Mouse (Mus musculus): ENCODE measurements at regions not wholly inside any gene's neighbourhood (a gene's known extent, or its start where the extent isn't known, plus 50 kb on each side); places are given as distances from the start of the nearest gene placed in this dataset.

DNA sequence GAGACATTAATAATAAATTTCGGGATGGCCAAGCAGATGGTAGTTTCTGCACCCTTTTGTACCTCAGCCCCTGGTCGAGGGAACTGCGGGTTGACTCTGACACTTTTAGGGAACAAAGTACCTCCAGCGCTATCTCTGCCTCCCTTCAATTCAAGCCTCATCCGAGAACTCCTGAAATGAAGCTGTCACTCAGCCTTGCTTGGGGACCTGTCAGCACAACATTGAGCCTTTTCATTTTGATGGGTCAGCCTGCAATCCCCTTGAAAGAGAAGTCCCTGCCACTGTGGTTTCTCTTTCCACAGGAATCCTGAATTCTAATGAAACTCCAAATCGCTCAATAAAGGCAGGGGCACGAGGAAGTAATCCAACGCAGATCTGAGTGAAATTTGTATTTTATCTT is 257.5 kb downstream of the Nr2f2 start:
- Histone ChIP-seq H3K4me3 (ENCODE audit: low read depth, low read length) (no peak overlapping the region), H3K27ac (ENCODE audit: low read length) (no peak overlapping the region), H3K9me3 (replicated peaks; ENCODE audit: control insufficient read depth, low read length) (no peaks in the 10 kb centered on the region), H3K36me3 (ENCODE audit: control insufficient read depth, insufficient read depth) (no peaks in the 10 kb centered on the region), H3K4me2 (ENCODE audit: low read depth, low read length) (no peak overlapping the region), H3K9ac (ENCODE audit: low read depth, low read length) (no peak overlapping the region), H3K4me1 (ENCODE audit: control insufficient read depth, low read depth, low read length) (no peaks in the 10 kb centered on the region), H3K27me3 (ENCODE audit: control insufficient read depth, insufficient read depth, low read depth, low read length) (no peaks in the 10 kb centered on the region)
- 24% methylated on average over 8 of the region's 8 CpGs for WGBS (ENCODE audit: insufficient replicate concordance)
- no peak for ATAC-seq (ENCODE audit: low read depth)

GRCm38 (mm10) chr7:70105024-70105423 is 261.5 kb downstream of the Nr2f2 start:
- Histone ChIP-seq H3K36me3 (ENCODE audit: control insufficient read depth, insufficient read depth) (no peaks in the 10 kb centered on the region), H3K27me3 (ENCODE audit: control insufficient read depth, insufficient read depth, low read depth, low read length) (no peaks in the 10 kb centered on the region), H3K4me1 (ENCODE audit: control insufficient read depth, low read depth, low read length) (no peaks in the 10 kb centered on the region), H3K9ac (ENCODE audit: low read depth, low read length) (no peak overlapping the region), H3K9me3 (replicated peaks; ENCODE audit: control insufficient read depth, low read length) (no peaks in the 10 kb centered on the region), H3K4me3 (ENCODE audit: low read depth, low read length) (no peak overlapping the region), H3K27ac (ENCODE audit: low read length) (no peak overlapping the region), H3K4me2 (ENCODE audit: low read depth, low read length) (no peak overlapping the region)
- no peak for ATAC-seq (ENCODE audit: low read depth)
- WGBS (ENCODE audit: insufficient replicate concordance), result 27% methylated on average over 2 of the region's 2 CpGs

DNA sequence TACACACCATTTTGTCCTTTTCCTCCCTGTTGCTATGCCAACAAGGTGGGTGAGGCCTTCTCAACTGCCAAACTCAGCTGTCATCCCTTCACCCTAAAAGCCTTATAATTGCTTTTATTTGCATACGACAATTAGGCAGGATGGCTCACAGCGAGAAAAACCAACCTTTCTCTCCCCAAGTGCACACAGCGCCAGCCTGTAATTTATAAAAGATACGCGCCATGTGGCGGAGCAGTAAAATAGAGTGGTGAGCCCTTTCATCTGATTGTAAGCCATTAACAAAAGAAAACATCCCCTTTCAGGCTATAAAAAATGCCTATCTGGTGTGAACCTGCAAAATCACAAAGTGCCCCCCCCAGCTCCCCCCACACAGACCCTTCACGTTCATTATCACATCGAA is 262.0 kb downstream of the Nr2f2 start:
- Histone ChIP-seq H3K27me3 (ENCODE audit: control insufficient read depth, insufficient read depth, low read depth, low read length) (no peaks in the 10 kb centered on the region), H3K9me3 (replicated peaks; ENCODE audit: control insufficient read depth, low read length) (no peaks in the 10 kb centered on the region), H3K36me3 (ENCODE audit: control insufficient read depth, insufficient read depth) (no peaks in the 10 kb centered on the region), H3K4me1 (ENCODE audit: control insufficient read depth, low read depth, low read length) (no peaks in the 10 kb centered on the region), H3K9ac (ENCODE audit: low read depth, low read length) (no peak overlapping the region), H3K27ac (ENCODE audit: low read length) (no peak overlapping the region), H3K4me3 (ENCODE audit: low read depth, low read length) (no peak overlapping the region), H3K4me2 (ENCODE audit: low read depth, low read length) (no peak overlapping the region)
- no peak for ATAC-seq (ENCODE audit: low read depth)
- WGBS (ENCODE audit: insufficient replicate concordance), result 43% methylated on average over 8 of the region's 8 CpGs

DNA sequence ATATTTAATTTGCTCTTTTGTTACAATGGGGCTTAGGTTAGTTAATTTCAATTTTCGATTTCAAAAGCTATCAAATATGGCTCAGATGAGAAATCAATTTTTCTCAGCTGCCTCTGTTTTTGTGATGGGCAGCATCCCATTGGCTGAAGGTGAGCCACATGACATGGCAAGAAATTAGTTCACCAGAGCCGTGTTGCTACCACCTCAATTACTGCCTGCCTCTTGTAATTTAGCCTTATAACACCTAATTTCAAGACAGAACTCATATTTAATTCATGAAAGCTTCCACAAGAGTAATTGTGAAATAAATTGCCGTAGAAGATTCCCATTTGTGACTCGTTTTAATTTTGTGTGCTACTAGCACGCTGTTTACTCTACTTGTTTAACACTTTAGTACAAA is 262.9 kb downstream of the Nr2f2 start:
- ATAC-seq (ENCODE audit: low read depth), result no peak
- no peak overlapping the region for H3K9ac ChIP-seq (ENCODE audit: low read depth, low read length)
- H3K36me3 ChIP-seq (ENCODE audit: control insufficient read depth, insufficient read depth), result no peaks in the 10 kb centered on the region
- 56% methylated on average over 5 of the region's 5 CpGs for WGBS (ENCODE audit: insufficient replicate concordance)
- H3K27me3 ChIP-seq (ENCODE audit: control insufficient read depth, insufficient read depth, low read depth, low read length), result no peaks in the 10 kb centered on the region
- no peak overlapping the region for H3K27ac ChIP-seq (ENCODE audit: low read length)
- no peaks in the 10 kb centered on the region for H3K9me3 ChIP-seq (replicated peaks; ENCODE audit: control insufficient read depth, low read length)
- H3K4me3 ChIP-seq (ENCODE audit: low read depth, low read length), result no peak overlapping the region
- H3K4me1 ChIP-seq (ENCODE audit: control insufficient read depth, low read depth, low read length), result no peaks in the 10 kb centered on the region
- H3K4me2 ChIP-seq (ENCODE audit: low read depth, low read length), result no peak overlapping the region

DNA sequence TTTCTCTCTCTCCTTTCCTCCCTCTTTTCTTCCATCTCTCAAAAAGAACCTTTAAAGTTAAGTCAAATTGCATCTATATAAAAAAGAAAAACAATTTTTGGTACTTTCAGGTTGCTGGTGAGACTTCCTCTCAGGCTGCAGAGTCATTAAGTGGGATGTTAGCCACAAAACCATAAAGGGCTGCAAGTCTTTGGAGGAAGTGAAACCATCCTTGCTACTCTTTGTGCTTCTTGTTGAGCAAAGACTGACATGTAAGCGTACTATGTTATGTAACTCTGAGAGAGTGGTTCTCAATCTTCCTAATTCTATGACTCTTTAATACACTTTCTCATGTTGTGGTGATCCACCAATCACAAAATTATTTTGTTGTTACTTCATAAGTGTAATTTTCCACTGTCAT is 267.5 kb downstream of the Nr2f2 start:
- no peak overlapping the region for H3K27ac ChIP-seq (ENCODE audit: low read length)
- H3K36me3 ChIP-seq (ENCODE audit: control insufficient read depth, insufficient read depth), result no peaks in the 10 kb centered on the region
- 23% methylated on average over 1 of the region's 1 CpGs for WGBS (ENCODE audit: insufficient replicate concordance)
- ATAC-seq (ENCODE audit: low read depth), result no peak
- no peak overlapping the region for H3K9ac ChIP-seq (ENCODE audit: low read depth, low read length)
- no peak overlapping the region for H3K4me2 ChIP-seq (ENCODE audit: low read depth, low read length)
- H3K4me3 ChIP-seq (ENCODE audit: low read depth, low read length), result no peak overlapping the region
- H3K9me3 ChIP-seq (replicated peaks; ENCODE audit: control insufficient read depth, low read length), result no peaks in the 10 kb centered on the region
- H3K4me1 ChIP-seq (ENCODE audit: control insufficient read depth, low read depth, low read length), result no peaks in the 10 kb centered on the region
- H3K27me3 ChIP-seq (ENCODE audit: control insufficient read depth, insufficient read depth, low read depth, low read length), result no peaks in the 10 kb centered on the region

DNA sequence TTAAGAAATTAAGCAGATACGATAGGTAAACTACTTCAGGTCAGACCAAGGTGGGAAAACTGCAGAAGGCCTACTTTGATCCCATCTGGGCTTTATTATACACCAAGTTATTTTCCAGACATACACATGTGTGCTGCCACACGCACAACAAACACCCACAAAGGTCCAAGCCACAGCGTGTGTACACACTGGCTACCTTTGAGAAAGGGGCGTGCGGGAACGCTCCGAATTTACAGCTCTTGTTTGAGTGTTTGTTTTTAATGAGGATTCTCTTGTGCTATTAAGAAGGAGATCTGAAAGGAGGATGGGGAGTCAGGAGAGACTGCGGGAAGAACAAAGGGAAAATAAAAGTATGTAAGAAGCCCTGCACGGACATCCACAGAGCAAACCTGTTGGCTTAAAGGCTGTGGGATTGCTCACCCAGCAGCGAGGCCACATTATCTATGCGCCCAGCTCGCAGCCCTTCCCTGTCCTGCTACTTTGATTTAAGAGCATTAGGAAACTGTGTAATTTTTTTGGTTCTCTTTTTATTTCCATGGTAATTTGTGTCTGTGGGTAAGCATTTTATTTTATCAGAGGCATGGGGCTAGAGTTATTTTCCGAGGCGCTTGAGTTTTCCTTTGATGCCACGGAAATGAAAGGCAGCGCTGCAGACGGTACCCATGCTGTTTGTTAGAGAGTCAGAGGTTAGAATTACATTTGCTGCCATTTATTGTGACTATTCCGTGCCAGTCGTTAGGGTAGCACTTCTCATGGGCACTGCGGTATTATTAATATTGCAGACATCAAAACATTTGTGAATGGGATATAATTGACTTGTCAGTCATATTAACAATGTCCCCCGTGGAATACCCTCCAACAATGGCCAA is 272.4 kb downstream of the Nr2f2 start:
- no peak overlapping the region for H3K27ac ChIP-seq (ENCODE audit: low read length)
- no peak overlapping the region for H3K4me2 ChIP-seq (ENCODE audit: low read depth, low read length)
- no peak overlapping the region for H3K4me3 ChIP-seq (ENCODE audit: low read depth, low read length)
- no peak for ATAC-seq (ENCODE audit: low read depth)
- H3K36me3 ChIP-seq (ENCODE audit: control insufficient read depth, insufficient read depth), result no peaks in the 10 kb centered on the region
- H3K9me3 ChIP-seq (replicated peaks; ENCODE audit: control insufficient read depth, low read length), result no peaks in the 10 kb centered on the region
- WGBS (ENCODE audit: insufficient replicate concordance), result 66% methylated on average over 21 of the region's 21 CpGs
- no peaks in the 10 kb centered on the region for H3K27me3 ChIP-seq (ENCODE audit: control insufficient read depth, insufficient read depth, low read depth, low read length)
- no peaks in the 10 kb centered on the region for H3K4me1 ChIP-seq (ENCODE audit: control insufficient read depth, low read depth, low read length)
- no peak overlapping the region for H3K9ac ChIP-seq (ENCODE audit: low read depth, low read length)

DNA sequence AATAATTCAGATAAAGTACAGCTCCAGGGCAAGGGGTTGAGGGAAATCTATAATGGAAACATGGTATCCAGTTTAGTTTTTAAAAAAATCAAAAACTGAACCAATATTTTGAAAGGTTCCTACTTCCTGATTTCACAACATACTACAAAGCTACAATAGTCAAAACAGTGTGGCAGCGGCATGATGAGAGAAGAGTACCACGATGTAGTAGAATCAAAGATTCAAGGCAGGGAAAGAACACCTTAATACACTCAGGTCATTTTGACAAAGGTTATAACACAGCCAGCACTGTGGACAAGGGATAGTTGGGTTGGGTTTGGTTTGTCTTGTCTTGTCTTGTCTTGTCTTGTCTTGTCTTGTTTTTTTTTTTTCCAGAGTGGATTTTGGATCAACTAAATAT is 274.4 kb downstream of the Nr2f2 start:
- no peak for ATAC-seq (ENCODE audit: low read depth)
- Histone ChIP-seq H3K4me3 (ENCODE audit: low read depth, low read length) (no peak overlapping the region), H3K4me1 (ENCODE audit: control insufficient read depth, low read depth, low read length) (no peaks in the 10 kb centered on the region), H3K27me3 (ENCODE audit: control insufficient read depth, insufficient read depth, low read depth, low read length) (no peaks in the 10 kb centered on the region), H3K27ac (ENCODE audit: low read length) (no peak overlapping the region), H3K36me3 (ENCODE audit: control insufficient read depth, insufficient read depth) (no peaks in the 10 kb centered on the region), H3K9ac (ENCODE audit: low read depth, low read length) (no peak overlapping the region), H3K4me2 (ENCODE audit: low read depth, low read length) (no peak overlapping the region), H3K9me3 (replicated peaks; ENCODE audit: control insufficient read depth, low read length) (no peaks in the 10 kb centered on the region)
- WGBS (ENCODE audit: insufficient replicate concordance), result 66% methylated on average over 2 of the region's 2 CpGs

- Histone ChIP-seq H3K4me2 (ENCODE audit: low read depth, low read length) (no peak overlapping the region), H3K4me3 (ENCODE audit: low read depth, low read length) (no peak overlapping the region), H3K9ac (ENCODE audit: low read depth, low read length) (no peak overlapping the region), H3K9me3 (replicated peaks; ENCODE audit: control insufficient read depth, low read length) (no peaks in the 10 kb centered on the region), H3K27me3 (ENCODE audit: control insufficient read depth, insufficient read depth, low read depth, low read length) (no peaks in the 10 kb centered on the region), H3K4me1 (ENCODE audit: control insufficient read depth, low read depth, low read length) (no peaks in the 10 kb centered on the region), H3K36me3 (ENCODE audit: control insufficient read depth, insufficient read depth) (no peaks in the 10 kb centered on the region), H3K27ac (ENCODE audit: low read length) (no peak overlapping the region)
- ATAC-seq (ENCODE audit: low read depth), result no peak
- WGBS (ENCODE audit: insufficient replicate concordance), result 49% methylated on average over 5 of the region's 5 CpGs
Measured at GRCm38 (mm10) chr7:70089121-70089520, 277.4 kb downstream of the Nr2f2 start.

DNA sequence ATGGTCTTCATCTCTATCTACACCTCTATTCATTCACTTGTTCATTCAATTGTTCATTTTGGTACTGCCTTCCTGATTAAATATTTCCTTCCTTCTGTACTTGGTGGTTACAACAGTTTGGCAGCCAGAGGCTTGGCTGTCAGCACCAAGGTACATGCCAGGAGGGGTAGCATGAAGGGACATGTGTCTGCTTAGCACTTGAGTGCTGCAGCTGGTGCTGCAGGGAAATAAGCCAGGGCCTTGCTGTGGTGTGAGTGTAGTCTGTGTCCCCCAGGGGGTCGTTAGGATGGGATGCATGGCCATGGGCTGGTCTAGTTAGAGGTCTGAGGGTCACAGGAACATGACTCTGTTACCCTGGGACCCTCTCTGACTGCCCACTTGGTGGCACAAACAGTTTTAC is 296.9 kb downstream of the Nr2f2 start:
- no peak for ATAC-seq (ENCODE audit: low read depth)
- Histone ChIP-seq H3K4me3 (ENCODE audit: low read depth, low read length) (no peak overlapping the region), H3K9me3 (replicated peaks; ENCODE audit: control insufficient read depth, low read length) (no peaks in the 10 kb centered on the region), H3K27me3 (ENCODE audit: control insufficient read depth, insufficient read depth, low read depth, low read length) (no peaks in the 10 kb centered on the region), H3K4me2 (ENCODE audit: low read depth, low read length) (no peak overlapping the region), H3K4me1 (ENCODE audit: control insufficient read depth, low read depth, low read length) (no peaks in the 10 kb centered on the region), H3K36me3 (ENCODE audit: control insufficient read depth, insufficient read depth) (no peaks in the 10 kb centered on the region), H3K9ac (ENCODE audit: low read depth, low read length) (no peak overlapping the region), H3K27ac (ENCODE audit: low read length) (no peak overlapping the region)
- 20% methylated on average over 1 of the region's 1 CpGs for WGBS (ENCODE audit: insufficient replicate concordance)
